In the genomic region with DNA sequence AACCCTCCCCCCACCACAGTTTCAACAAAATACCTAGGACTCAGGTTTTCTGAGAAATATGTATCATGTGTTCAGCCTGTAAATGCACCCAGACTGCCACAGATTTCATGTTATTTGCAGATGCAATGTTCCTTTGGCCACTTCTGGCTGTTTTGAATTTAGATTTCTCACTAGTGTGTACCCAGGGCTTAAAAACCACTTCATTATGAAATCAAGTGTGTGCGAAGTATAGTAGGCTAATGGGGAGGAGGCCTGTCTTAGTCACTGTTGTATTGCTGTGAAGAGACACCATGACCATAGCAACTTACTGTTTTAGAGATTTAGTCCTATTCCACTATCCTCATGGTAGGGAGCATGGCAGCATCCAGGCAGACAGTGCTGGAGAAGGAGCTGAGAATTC, we compare ENCODE assay signal across 15 mouse cellular contexts.
"Had no signal": no experiment of that assay in that cellular context is flagged by ENCODE, and none has a peak within 500 bp of the region (broad histone marks: within the 10 kb centered on the region; RNA-seq: fewer than 3 reads in every experiment).

No protein-coding gene starts in this region.

- H3K9me3 ChIP-seq: neural tube, embryonic 15.5 days; stomach, embryonic 15.5 days had no signal

- DNase-seq: retina, postnatal 1 day; right cerebral cortex, adult 18-20 months; right cerebral cortex, postnatal 14 days; right cerebral cortex, postnatal 25 days; right cerebral cortex, postnatal 4 days; spleen, adult 18-20 months; thymus, adult 18-20 months; thymus, adult 2 months; thymus, postnatal 14 days; thymus, postnatal 25 days; thymus, postnatal 36 days; thymus, postnatal 4 days had no signal

- H3K27me3 ChIP-seq: neural tube, embryonic 15.5 days; stomach, embryonic 15.5 days had no signal

- H3K27ac ChIP-seq: neural tube, embryonic 15.5 days; stomach, embryonic 15.5 days; stomach, postnatal 0 days had no signal

- H3K4me2 ChIP-seq: neural tube, embryonic 15.5 days; stomach, embryonic 15.5 days had no signal

- H3K4me3 ChIP-seq: neural tube, embryonic 15.5 days; stomach, embryonic 15.5 days had no signal

- H3K9ac ChIP-seq: neural tube, embryonic 15.5 days; stomach, embryonic 15.5 days had no signal

- H3K4me1 ChIP-seq: neural tube, embryonic 15.5 days; stomach, embryonic 15.5 days had no signal

- H3K36me3 ChIP-seq: neural tube, embryonic 15.5 days; stomach, embryonic 15.5 days had no signal
